Mouse (Mus musculus): ENCODE measurements around the gene Tbx5. TPM values are rescaled to one million over a fixed set of nuclear protein-coding genes. Genes with fewer than 3 reads are reported as not detected.
"Not testable (repeated sequence)": the region's sequence is repeated elsewhere in the genome, so short reads cannot be mapped to it uniquely, and the experiment has no call there.

Gene Tbx5
- polyA plus RNA-seq, 3 experiments from 2014 or later: not detected

DNA sequence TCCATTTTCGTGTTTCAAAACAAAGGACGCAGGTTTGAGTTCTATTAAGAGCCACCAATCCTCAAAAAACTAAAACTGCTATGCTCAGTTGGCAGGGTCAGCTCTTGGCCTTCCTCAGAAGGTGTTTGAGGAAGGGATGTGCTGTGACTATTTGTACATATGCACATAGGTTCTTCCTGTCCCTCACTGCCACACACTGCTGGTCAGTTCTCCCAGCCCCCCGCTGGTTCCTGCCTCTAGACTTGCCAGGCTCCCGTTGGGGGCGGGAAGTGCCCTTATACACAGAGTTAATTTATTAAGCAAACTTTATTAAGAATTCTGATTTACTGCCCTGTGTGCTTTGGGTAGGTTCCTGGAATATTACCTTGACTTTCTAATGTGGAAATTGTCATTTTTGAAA is 11.9 kb downstream of the Tbx5 start:
- no peak for ATAC-seq

DNA sequence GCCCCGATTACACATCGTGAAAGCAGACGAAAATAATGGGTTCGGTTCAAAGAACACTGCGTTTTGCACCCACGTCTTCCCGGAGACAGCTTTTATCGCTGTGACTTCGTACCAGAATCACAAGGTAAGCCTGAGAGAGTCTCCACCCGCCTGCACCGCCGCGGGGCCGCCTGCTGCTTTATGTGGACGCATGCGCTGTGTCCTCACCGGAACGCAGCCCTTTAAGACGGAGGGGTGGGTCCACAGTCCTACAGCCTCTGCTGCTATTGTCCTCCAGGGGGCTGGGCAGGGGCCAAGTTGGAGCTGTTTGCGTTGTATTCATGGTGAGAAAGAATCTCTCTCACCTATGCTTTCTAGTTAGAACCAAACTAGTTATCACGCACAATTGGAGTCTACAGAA is 12.5 kb downstream of the Tbx5 start:
- no peak for ATAC-seq

DNA sequence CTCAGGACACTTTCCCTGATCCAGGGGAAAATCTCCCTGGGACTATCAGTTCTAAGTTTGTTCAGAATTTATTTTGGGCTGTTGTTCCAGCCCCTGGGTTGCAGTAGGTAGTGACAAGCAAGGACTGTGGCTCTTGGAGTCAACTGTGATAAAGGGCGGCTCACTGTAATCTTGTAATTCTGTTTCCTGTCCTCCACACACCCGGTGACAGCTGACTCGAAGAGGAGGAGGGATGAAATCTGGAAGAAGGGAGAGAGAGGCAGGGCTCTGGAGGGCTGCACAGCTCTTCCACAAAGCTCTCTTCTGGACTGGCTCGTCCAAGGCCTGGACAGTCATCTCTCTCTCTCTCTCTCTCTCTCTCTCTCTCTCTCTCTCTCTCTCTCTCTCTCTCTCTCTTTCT is 24.6 kb downstream of the Tbx5 start:
- no peak for ATAC-seq

DNA sequence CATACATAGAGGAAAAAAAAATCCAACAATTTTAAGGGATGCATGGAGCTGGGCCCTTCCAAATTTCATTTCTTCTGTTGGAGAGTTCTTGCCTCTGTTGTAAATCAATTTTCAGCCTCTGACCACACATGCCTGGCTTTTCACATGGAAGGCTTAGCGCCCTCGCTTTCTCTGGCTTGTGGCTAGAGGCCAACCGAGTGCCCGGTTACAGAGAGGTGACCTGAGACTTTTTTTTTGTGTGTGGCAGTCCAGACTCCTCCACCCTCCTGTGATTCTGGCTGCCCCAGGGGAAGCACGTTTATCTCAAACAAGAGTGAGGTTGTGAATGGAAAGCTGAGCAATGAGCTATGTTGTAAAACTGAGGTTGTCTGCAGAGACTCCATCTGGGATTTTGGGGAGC is 28.8 kb downstream of the Tbx5 start:
- ATAC-seq: no peak

DNA sequence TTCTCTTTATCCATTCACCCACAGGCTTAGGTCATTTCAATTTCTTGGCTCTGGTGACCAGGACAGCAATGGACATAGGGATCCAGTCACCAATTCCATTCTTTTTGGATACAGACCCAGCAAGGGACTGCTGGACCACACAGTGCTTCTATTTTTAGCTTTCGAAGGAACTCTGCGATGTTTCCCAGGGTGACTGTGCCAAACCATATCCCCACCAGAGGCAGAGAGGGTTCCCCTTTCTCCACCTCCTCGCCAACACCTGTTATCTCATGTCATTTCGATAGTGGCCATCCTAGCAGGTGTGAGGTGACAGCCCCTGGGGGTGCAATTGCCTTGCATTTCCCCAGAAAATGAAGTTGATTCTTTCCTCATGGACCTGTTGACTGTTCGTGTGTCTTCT is 30.0 kb downstream of the Tbx5 start:
- no peak for ATAC-seq

DNA sequence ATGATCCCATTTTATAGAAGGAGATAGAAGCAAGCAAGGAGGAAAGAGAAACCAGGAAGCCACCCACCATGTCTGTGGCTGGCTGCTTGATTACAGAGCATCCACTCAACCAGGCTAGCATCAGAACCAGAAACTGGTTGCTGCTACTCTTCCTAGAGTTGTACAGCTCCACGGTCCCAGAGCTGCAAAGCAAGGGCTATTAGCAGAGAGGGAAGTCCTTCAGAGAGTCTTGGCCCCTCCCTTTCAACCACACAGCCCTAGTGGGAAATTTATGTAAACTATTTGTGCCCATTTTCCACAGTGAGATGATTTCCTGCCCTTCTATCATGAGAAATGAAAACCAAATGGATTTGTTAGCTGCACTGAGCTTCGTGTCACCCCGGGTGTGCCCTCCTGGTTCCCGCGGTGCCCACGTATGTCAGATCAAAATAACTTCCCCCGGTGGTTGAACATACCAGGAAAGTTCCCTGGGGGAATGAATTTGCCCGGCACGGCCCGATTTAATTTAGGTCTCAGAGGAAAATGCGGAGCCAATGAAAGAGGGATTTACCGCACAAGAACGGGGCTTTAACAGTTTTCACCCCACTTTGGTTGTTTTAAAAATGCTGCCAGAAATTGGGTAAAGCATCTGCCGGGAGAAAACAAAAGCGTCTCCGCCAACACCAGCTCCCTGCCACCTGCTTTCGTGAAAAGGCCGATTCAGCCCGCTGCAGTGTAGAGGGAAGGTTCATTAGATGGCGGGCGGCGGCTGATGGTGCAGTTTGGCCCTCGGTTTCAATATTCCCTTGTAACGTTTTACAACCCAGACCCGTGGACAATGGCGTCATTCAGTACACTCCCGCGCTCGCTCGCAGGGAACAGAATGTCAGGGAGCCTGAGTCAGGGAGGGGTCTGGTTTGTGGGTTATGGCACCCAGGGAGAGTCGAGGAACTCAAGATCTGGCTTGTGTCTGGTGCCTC is 34.1 kb downstream of the Tbx5 start:
- ATAC-seq: no peak

DNA sequence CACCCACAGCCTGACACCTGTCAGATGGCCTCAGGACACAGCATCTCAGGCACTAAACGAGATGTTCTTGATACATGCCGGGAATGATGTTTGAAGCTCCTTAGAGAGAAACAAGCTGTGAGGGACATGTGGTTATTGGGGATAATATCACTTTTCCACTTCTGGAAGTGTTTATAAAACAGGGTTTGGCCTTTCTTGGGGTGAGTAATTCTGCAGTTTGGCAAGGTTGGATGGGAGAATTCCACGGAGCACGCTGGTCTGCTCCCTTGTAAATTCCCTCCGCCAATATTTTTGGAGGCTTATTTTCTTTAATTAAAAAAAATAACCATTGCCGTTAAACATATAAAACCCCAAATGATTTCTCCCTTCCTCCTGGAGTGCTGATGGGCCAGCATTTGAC is 35.5 kb downstream of the Tbx5 start:
- no peak for ATAC-seq

DNA sequence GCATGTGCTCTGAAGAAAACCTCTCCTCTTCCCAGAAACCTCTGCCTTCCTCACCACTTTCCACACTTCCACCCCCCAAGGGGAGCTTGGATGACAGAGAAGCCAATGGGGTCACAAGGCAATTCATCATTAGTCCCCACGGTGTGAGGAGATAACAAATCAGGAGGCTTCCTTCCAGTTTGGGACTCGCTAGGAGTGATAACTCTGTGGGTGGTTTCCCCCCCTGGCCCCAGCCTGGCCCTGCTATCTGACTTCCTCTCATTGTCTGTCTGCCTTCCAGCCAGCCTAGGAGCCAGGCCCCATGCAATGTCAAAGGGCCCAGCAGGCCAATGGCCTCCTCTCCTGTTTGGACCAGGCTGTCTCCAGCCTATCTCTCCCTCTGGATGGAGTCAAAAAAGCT is 43.0 kb downstream of the Tbx5 start:
- ATAC-seq: no peak

DNA sequence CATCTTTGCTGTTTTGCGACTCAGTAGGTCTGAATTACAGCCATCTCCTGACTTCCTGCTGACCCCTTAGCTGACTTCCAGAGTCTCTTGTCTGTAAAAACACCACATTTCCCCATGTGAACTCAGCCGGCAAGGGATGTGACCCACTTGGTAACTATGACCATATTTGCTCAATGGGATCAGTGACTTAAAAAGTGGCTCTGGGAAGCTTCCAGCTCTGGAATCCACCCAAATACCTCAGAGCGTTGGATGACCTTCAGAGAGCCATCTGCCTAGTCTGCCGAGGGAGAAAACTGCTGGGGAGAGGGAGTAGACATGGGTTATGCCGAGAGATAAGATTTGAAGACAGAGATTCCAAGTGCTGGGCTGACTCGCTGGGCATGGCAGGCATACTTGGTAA is 44.7 kb downstream of the Tbx5 start:
- no peak for ATAC-seq

DNA sequence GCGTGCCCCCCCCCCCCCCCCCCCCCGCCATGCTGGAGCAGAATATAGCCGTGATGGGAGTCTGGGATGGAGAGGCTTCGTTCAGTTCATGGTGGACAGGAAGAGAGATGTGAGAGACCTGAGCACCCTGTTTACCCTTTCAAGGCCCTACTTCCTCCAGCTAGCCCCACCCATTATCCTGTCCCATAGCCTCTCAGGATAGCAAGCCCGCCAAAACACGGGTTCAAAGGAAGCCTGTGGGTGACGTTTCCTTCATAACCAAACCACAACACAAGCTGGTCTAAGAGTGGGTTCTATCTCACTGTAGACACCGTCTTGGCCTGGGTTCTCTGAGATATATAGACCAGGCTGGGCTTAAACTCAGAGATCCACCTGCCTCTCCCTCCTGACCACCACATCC is 53.1 kb downstream of the Tbx5 start:
- ATAC-seq: no peak

DNA sequence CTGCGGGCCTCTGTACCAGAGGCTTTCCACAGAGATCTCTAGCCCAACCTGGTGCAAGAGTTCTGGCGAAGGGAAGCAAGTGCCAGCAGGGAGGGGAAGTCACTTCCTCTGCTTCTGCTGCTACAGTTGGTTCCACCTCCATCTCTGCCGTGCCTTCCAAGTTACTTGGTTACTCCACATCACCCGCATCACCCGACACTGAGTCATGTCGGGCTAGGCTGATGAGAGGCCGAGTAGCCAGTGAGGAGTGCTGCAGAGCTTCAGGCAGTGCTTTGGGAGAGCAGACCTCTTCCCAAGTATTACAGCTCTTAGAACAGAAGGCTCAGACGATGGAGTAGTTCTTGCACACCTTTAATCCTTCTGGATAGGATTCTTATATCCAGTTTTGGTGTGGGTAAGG is 54.9 kb downstream of the Tbx5 start:
- no peak for ATAC-seq

DNA sequence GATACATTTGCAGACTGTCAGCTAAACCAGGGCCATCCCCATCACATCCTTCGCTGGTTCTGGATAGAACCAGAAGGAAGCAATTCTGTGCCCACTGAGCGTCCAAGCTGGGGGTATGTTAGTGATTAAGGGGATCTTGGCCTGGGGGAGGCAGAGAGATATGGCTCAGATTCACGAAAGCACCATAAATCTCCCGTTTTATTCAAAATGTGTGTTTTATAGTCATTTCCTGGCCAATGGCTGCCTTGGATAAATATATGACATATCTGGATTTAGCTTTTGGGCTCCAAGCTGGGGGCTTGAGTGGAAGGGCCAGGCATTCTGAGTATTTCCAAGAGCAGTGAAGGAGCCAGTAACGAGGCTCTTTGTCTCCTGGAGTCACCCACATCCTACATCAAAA is 59.5 kb downstream of the Tbx5 start:
- ATAC-seq: no peak

DNA sequence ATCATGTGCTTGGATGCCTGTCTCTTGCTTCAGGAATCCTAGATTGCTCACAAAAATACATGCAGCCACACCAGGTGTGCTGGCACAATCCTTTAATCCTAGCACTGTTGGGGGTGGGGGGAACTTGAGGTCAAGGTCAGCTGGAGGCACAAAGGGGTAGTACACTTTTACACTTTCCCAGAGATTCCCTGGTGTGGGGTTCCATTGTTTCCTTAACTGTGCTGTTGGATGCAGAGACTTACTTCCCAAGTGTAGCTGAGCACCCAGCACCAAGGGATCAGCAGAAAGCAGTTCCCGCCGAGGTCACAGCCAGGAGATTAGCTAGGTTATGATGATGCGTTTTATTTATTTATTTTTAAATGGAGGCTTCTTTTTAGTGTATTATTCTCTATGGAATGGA is 60.6 kb downstream of the Tbx5 start:
- no peak for ATAC-seq

DNA sequence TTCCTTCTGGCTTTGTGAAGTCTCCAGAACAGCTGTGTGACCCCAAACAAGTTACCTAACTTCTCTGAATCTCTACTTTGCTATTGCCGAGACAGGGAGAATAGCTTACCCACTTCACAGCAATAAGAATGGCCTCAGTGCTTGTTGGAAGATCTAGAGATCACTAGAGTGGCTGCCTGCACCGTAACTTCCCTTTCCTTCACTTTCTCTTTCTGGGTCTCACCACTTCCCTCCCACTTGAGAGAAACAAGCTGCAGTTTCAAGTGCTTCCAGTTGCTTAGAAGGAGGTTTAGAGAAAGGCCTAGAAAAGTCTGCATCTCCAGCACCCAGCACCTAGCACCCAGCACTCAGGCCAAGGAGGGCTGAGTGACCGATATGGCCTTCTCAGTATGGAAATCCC is 64.1 kb downstream of the Tbx5 start:
- ATAC-seq: no peak

DNA sequence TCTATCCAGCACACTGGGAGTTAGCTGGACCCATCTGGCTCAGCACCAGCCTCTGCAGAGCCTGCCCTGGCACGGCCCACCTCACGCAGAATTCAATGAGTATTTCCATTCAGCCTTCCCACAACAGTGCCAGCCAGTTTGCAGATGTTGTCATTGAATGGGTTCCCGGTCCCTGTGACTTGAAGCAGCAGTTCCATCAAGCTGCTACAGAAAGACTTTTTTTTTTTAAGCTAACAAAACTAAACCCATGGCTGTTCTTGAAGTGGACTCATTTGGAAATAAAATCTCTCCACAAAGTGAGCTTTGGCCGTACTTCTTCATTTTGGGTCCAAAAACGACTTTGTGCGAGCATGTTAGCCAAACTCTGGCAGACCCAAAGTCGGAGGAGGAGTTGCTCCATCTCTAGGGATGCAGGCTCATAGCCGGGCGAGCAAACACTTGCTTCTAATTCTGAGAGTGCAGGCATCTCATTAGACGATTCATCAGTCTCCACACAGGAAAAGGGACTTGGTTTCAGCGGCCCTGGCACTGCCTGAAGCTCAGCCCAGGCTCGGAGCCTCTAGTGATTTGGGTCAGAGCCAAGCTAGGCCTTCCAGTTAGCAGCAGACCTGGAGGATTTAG is 84.2 kb downstream of the Tbx5 start:
- no peak for ATAC-seq

DNA sequence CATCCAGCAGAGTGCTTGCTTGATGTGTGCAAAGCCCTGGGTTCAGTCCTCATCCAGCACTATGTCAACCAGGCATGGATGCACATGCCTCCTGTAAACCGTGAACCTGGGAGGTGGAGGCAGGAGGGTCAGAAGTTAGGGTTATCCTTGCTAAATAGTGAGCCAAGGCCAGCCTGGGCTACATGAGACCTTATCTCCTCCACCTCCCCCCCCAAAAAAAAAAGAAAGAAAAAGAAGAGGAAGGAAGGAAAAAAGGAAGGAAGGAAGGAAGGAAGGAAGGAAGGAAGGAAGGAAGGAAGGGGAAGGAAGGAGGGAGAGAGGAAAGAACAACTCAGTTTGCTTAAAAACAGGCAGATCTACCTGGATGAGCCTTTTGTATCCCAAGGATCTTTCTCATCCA is 85.9 kb downstream of the Tbx5 start:
- not testable (repeated sequence) for ATAC-seq

DNA sequence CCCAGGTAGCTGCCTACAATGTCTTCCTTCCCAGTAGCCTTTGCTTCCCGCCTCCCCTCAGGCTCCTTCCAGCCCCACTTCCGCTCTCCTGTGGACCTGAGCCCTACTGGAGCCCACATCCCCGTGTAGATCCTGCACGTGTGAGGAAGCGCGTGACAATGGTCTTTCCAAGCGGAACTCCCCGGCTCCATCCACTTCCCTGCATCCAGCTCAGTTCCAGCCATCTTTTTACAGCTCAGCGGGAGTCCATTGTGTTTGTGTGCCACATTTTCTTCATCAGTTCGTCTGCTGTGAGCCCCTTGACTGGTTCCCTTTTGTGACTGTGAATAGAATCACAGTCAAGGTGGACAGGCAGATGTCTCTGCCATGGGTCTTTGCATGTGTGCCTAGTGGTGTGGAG is 88.5 kb downstream of the Tbx5 start:
- no peak for ATAC-seq

DNA sequence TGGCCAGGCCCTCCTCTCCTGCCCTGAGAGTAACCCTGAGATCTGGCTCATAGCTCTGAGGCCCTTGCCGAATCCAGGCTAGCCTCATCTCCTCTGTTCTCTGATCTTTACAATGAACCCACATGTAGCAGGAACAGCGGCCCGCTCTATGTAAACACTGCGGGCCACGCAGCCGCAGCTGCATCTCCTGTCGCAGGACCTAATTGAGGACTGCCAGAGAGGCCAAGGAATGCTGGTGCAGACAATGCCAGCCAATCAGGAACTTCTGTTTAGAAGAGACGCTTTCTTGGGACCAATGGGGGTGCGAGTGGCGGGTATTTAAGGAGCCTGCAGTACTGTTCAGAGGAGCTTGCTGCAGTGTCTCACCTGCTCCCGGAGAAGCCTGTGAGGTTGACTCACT is 89.8 kb downstream of the Tbx5 start:
- ATAC-seq: no peak

Other genes starting within 250 kb of the Tbx5 start
- gene Tbx3, start 162.0 kb upstream of the Tbx5 start, polyA plus RNA-seq (2017; shearing (Covaris generic)): under 1 TPM in 1 of 3 experiments, not detected in 2; 0.56 TPM

All from inflammation-experienced regulatory T-cells, adult 6 months (primary cell).